Mouse (Mus musculus) embryonic facial prominence, embryonic 11.5 days (tissue): ENCODE results near the gene Usp6nl. TPM values are rescaled to one million over a fixed set of nuclear protein-coding genes. Genes with fewer than 3 reads are reported as not detected.

Experiments
- ATAC-seq: fragments of 200-750 bp; cut with Nextera tagmentation; replicated peaks from 2 replicates; pipeline ENCODE4 v1.8.0; 2017; ENCODE audit warnings: low read depth; ENCODE audit not compliant: insufficient number of reproducible peaks, low FRiP score, low TSS enrichment
- DNase-seq: peaks from one replicate; pipeline ENCODE4 v3.0.0-alpha.2; 2015; ENCODE audit warnings: low spot score
- H3K27ac ChIP-seq: fragments of 300-500 bp; sonication (generic); replicated peaks from 2 replicates; pipeline ENCODE4 v1.5.1; 2014; ENCODE audit warnings: mild to moderate bottlenecking, low read depth, low read length, control low read depth
- H3K27me3 ChIP-seq: fragments of 300-500 bp; sonication (generic); 2 replicates; pipeline ENCODE4 v1.6.1; 2014; ENCODE audit warnings: mild to moderate bottlenecking, low read length, moderate library complexity, mixed read lengths; ENCODE audit not compliant: control insufficient read depth, insufficient read depth
- H3K36me3 ChIP-seq: fragments of 300-500 bp; sonication (generic); replicated peaks from 2 replicates; pipeline ENCODE4 v1.6.1; 2014; ENCODE audit warnings: low read depth, mild to moderate bottlenecking, low read length, moderate library complexity, mixed read lengths; ENCODE audit not compliant: control insufficient read depth, insufficient read depth
- H3K4me1 ChIP-seq: fragments of 300-500 bp; sonication (generic); 2 replicates; pipeline ENCODE4 v1.6.1; 2014; ENCODE audit warnings: low read length, mixed read lengths; ENCODE audit not compliant: control insufficient read depth, insufficient read depth
- H3K4me2 ChIP-seq: fragments of 300-500 bp; sonication (generic); 2 replicates; pipeline ENCODE4 v1.6.1; 2014; ENCODE audit warnings: low read depth, mild to moderate bottlenecking, control low read depth, low read length, moderate library complexity
- H3K4me3 ChIP-seq: fragments of 300-500 bp; sonication (generic); 2 replicates; pipeline ENCODE4 v1.5.1; 2014; ENCODE audit warnings: low read depth, low read length, control low read depth
- H3K9ac ChIP-seq: fragments of 300-500 bp; sonication (generic); replicated peaks from 2 replicates; pipeline ENCODE4 v1.6.1; 2014; ENCODE audit warnings: mild to moderate bottlenecking, control low read depth, low read length
- H3K9me3 ChIP-seq: fragments of 300-500 bp; sonication (generic); replicated peaks from 2 replicates; pipeline ENCODE4 v1.6.1; 2016; ENCODE audit warnings: mild to moderate bottlenecking, low read length, inconsistent platforms, mixed read lengths; ENCODE audit not compliant: control insufficient read depth
- WGBS: fragments of 180-500 bp; shearing (Covaris S2); extraction: QIAGEN DNeasy Blood & Tissue Kit; methylation state at CpG from one replicate; pipeline ENCODE4 v1.1.7; 2014; 5-methylcytosine and 5-hydroxymethylcytosine counted together
- polyA plus RNA-seq: library from polyadenylated mRNA; unstranded; fragments of >200 nt; fragmentation: Nextera tagmentation; extraction: Ambion mirVana; gene quantifications from 2 replicates; pipeline ENCODE4 v1.2.1, GENCODE M21; 2014

The Usp6nl gene
- polyA plus RNA-seq, 1 experiment from 2014 or later, result 12.7 TPM

GRCm38 (mm10) chr2:6462306-6462705, 139.8 kb downstream of the Usp6nl start:
- Histone ChIP-seq H3K4me3 (no peak overlapping the region), H3K9ac (no peak overlapping the region), H3K36me3 (no peaks in the 10 kb centered on the region), H3K27ac (no peak overlapping the region), H3K9me3 (no peaks in the 10 kb centered on the region), H3K27me3 (no peaks in the 10 kb centered on the region), H3K4me1 (no peaks in the 10 kb centered on the region), H3K4me2 (no peak overlapping the region)
- DNase-seq, result no peak
- WGBS, result 88% methylated on average over 3 of the region's 3 CpGs
- ATAC-seq, result no peak

GRCm38 (mm10) chr2:6463772-6464661, 141.6 kb downstream of the Usp6nl start:
- Histone ChIP-seq H3K9me3 (no peaks in the 10 kb centered on the region), H3K36me3 (no peaks in the 10 kb centered on the region), H3K27ac (no peak overlapping the region), H3K4me1 (no peaks in the 10 kb centered on the region), H3K9ac (no peak overlapping the region), H3K27me3 (no peaks in the 10 kb centered on the region), H3K4me3 (no peak overlapping the region), H3K4me2 (no peak overlapping the region)
- ATAC-seq (0 out of 2 replicates have a peak, but pooled peaks have one; percentile 42), DNase-seq (peak; percentile 23)
- WGBS, result 72% methylated on average over 10 of the region's 10 CpGs

GRCm38 (mm10) chr2:6466396-6466795, 143.9 kb downstream of the Usp6nl start:
- no peak for ATAC-seq
- DNase-seq, result no peak

GRCm38 (mm10) chr2:6467318-6467717, 144.9 kb downstream of the Usp6nl start:
- no peaks in the 10 kb centered on the region for H3K9me3 ChIP-seq
- WGBS, result 92% methylated on average over 3 of the region's 3 CpGs
- no peaks in the 10 kb centered on the region for H3K4me1 ChIP-seq
- no peak overlapping the region for H3K4me2 ChIP-seq
- H3K27me3 ChIP-seq, result no peaks in the 10 kb centered on the region
- DNase-seq, result no peak
- H3K27ac ChIP-seq, result no peak overlapping the region
- no peak overlapping the region for H3K9ac ChIP-seq
- no peaks in the 10 kb centered on the region for H3K36me3 ChIP-seq
- no peak overlapping the region for H3K4me3 ChIP-seq
- no peak for ATAC-seq

More at GRCm38 (mm10) chr2:6466396-6466795, 143.9 kb downstream of the Usp6nl start:
- Histone ChIP-seq H3K4me2 (no peak overlapping the region), H3K27me3 (no peaks in the 10 kb centered on the region), H3K9ac (no peak overlapping the region), H3K4me1 (no peaks in the 10 kb centered on the region), H3K27ac (no peak overlapping the region), H3K9me3 (no peaks in the 10 kb centered on the region), H3K4me3 (no peak overlapping the region), H3K36me3 (no peaks in the 10 kb centered on the region)
- WGBS, result 68% methylated on average over 6 of the region's 6 CpGs

GRCm38 (mm10) chr2:6469164-6469563, 146.7 kb downstream of the Usp6nl start:
- H3K9me3 ChIP-seq, result no peaks in the 10 kb centered on the region
- no peak overlapping the region for H3K27ac ChIP-seq
- no peaks in the 10 kb centered on the region for H3K27me3 ChIP-seq
- WGBS, result 28% methylated on average over 9 of the region's 9 CpGs
- H3K4me2 ChIP-seq, result no peak overlapping the region
- H3K9ac ChIP-seq, result no peak overlapping the region
- H3K36me3 ChIP-seq, result no peaks in the 10 kb centered on the region
- DNase-seq, result peak; percentile 84
- no peak overlapping the region for H3K4me3 ChIP-seq
- H3K4me1 ChIP-seq, result no peaks in the 10 kb centered on the region
- no peak for ATAC-seq

GRCm38 (mm10) chr2:6471110-6471611, 148.7 kb downstream of the Usp6nl start:
- DNase-seq, result no peak

GRCm38 (mm10) chr2:6473829-6474228, 151.4 kb downstream of the Usp6nl start:
- Histone ChIP-seq H3K27me3 (no peaks in the 10 kb centered on the region), H3K4me1 (no peaks in the 10 kb centered on the region; the same call in 1 of the 2 replicates), H3K9me3 (no peaks in the 10 kb centered on the region), H3K36me3 (no peaks in the 10 kb centered on the region), H3K9ac (no peak overlapping the region), H3K27ac (no peak overlapping the region), H3K4me3 (no peak overlapping the region), H3K4me2 (no peak overlapping the region)
- ATAC-seq (no peak), DNase-seq (no peak)
- 77% methylated on average over 5 of the region's 5 CpGs for WGBS

More at GRCm38 (mm10) chr2:6471110-6471611, 148.7 kb downstream of the Usp6nl start:
- Histone ChIP-seq H3K4me3 (no peak overlapping the region), H3K27me3 (no peaks in the 10 kb centered on the region), H3K9ac (no peak overlapping the region), H3K9me3 (no peaks in the 10 kb centered on the region), H3K4me2 (no peak overlapping the region), H3K27ac (no peak overlapping the region), H3K4me1 (no peaks in the 10 kb centered on the region), H3K36me3 (no peaks in the 10 kb centered on the region)
- ATAC-seq, result no peak
- WGBS, result 63% methylated on average over 4 of the region's 4 CpGs

GRCm38 (mm10) chr2:6477884-6478283, 155.4 kb downstream of the Usp6nl start:
- Histone ChIP-seq H3K9me3 (no peaks in the 10 kb centered on the region), H3K27me3 (no peaks in the 10 kb centered on the region), H3K27ac (no peak overlapping the region), H3K4me1 (no peaks in the 10 kb centered on the region; the same call in 1 of the 2 replicates), H3K36me3 (no peaks in the 10 kb centered on the region), H3K4me2 (no peak overlapping the region), H3K4me3 (no peak overlapping the region), H3K9ac (no peak overlapping the region)
- no peak for DNase-seq
- no peak for ATAC-seq
- 91% methylated on average over 4 of the region's 4 CpGs for WGBS
